Mouse (Mus musculus) layer of hippocampus, adult 18-20 months (tissue): ENCODE measurements around the gene Spink4. TPM values are rescaled to one million over a fixed set of nuclear protein-coding genes. Genes with fewer than 3 reads are reported as not detected.
A peak's percentile ranks its signal among the peaks of the same experiment; 100 is the strongest.

Experiments
- DNase-seq, 2 experiments: peaks; one replicate each; pipeline ENCODE4 v3.0.0; 2022; ENCODE audit warnings: low spot score in 2 of 2
- long read RNA-seq: library from polyadenylated mRNA; stranded (forward); transcript quantifications from one replicate; pipeline ENCODE4 v2.0.0, GENCODE M21; 2021
- total RNA-seq, 2 experiments: library from RNA; stranded (reverse); gene quantifications; 2 replicates each; pipeline ENCODE4 v1.2.3; 2021

Gene Spink4
- not detected for total RNA-seq
- long read RNA-seq: 0 reads

DNA sequence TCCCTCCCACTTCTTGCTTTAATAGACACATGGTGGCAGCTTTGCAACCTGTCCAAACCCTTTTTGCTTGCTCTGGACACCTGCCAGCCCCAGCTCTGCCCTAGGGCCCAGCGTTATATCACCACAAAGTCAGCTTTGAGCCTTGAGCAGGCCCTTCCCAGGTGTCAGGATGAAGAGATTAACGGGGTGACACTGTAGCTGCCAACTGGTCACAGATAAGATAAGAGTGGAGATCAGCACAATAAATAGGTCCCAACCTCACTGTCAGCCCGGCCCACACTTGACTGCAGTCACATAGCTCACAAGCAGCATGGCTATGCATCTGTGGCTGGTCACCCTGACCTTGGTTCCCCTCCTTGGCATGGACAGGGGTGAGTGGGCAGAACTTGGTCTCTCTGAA is at the start of gene Spink4:
Gene Spink4 (plus strand): TSS at position 268 of the 400 bp plus-strand sequence.
- DNase-seq: no peak

DNA sequence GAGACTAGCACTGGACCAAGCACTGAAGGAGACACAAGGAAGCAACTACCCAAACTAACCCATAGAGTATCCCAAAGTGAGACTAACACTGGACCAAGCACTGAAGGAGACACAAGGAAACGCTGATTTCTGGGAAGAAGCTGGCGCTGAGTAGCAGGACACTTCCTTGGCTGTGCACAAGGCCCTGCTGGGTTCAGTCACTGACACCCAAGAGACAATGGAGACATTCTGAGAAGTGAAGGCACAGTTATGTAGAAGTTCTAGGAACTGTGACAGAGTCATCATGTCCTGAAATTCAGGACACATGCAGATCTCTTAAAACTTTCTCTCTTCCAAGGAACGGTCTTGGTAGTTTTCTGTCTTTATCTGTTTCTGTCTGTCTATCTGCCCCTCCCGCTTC is 49.6 kb upstream of the Spink4 start:
- DNase-seq: no peak

DNA sequence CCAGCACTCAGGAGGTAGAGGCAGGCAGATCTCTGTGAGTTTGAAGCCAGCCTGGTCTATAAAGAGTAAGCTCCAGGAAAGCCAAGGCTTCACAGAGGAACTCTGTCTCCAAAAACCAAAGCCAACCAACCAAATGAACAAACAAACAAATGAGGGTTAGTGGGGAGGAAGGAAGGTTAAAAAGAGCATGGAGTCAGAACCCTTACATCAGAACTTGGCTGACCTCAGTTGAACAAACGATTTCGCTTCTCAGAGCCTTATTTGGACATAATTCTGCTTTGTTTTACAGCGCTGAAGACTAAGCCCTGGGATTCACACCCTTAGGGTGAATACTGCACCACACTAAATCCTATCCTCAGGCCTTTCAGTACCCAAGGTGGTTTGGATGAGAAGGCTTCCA is 47.7 kb upstream of the Spink4 start:
- DNase-seq: no peak

GRCm38 (mm10) chr4:40873320-40873719 is 46.5 kb upstream of the Spink4 start:
- DNase-seq: no peak

GRCm38 (mm10) chr4:40874151-40874600 is 45.7 kb upstream of the Spink4 start:
- DNase-seq: peak in 1 of 2 experiments; percentile 40

DNA sequence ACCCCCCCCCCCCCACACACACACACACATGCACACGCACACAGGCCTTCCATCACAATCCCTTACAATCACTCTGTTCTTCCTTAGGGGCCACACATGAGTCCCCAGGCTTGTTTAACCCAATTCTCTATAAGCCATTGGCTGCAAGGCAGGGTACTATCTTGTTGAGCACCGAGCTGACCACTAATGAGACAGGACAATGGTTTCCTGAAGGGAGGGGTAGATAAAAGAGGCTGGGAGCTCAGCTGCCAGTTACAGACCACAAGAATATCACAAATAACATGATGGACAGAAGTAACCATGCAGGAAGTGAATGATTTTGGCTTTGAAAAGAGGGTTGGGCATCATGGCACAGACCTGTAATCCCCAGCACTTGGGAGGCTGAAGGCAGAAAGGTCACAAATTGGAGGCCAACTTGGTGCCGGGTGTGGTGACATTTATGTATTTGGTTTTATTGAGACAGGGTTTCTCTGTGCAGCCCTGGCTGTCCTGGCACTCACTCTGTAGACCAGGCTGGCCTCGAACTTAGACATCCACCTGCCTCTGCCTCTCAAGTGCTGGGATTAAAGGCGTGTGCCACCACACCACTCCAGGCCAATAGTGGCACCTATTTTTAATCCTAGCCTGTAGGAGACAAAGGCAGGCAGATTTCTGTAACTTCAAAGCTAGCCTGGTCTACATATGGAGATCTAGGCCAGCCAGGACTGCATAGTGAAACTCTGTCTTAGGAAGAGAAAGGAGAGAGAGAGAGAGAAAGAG is 44.9 kb upstream of the Spink4 start:
- no peak for DNase-seq

DNA sequence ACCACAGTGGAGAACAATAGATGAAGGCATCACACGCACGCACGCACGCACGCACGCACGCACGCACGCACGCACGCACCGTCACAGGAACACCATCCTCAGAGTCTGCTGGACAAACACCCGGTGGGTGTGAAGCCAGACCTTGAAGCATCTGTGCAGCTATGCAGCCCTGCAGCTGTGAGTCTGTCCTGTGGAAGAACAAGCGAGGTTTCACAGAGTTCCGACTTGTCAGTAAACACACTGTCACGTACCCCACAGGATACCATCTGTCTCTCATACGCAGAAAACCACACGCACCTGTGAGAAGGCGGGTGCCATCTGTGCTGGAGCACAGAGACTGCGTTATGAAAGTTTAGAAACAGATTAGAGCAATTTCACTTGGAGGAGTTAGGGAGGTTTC is 44.0 kb upstream of the Spink4 start:
- peak; percentile 89 to 95 for DNase-seq

DNA sequence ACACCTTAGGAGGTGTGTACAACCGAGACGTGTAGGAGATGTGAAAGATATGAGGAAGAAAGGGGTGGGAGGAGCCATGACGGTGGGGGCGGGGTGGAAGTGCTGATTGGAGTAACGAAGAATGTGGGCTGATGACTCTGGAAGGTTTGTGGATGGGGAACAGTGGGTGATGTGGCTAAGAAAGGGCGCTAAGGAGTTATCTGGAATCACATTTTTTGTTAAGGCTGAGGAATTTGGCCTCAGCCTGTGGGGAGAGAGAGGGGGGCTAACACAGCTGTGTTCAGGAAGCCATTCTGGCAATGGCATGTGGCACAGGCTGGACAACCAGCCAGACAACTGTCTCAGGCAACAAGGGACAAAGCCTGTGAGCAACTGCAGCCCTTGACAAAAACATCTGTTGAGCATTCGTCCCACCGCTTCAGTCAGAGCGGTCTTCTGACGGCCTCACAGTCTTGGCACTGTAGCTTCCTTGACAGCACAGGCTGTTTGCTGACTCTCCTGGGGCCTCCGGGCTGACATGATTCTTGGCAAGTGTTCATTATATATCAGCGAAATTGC is 43.0 kb upstream of the Spink4 start:
- no peak for DNase-seq

DNA sequence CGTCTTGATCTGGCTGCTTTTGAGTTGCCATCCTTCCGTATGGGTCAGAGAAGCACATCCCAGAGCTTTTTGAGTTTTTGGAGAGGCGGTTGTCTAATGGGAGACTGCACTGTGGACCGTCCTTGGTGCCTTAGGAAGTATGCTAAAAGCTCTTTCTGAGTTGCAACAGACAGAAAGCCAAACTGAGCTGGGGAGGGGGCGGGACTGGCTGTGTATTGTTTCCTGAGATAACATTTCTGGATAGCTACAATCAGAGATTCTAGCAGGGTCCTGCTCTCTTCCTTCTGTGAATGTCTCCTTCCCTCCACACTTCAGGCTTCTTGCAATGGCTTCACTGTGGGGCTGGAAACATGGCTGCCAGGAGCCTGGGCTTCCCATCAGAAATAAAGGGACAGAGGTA is 42.3 kb upstream of the Spink4 start:
- DNase-seq: no peak

DNA sequence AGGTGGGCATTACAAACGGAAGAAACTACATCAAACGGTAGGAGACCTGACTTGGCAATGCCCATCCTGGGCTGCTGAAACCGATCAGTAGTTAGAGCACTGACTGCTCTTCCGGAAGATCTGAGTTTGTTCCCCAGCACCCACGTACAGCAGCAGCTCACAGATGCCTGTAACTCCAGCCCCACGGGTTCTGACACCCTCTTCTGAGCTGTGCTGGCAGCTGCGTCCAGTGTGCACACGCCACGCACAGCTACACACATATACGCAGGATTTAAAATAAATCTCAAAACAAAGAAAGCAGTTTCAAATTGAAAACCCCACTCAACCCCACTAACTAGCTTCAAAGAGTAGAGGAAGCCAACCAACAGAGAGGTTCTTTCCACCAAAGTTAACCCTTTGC is 36.7 kb upstream of the Spink4 start:
- DNase-seq: no peak

DNA sequence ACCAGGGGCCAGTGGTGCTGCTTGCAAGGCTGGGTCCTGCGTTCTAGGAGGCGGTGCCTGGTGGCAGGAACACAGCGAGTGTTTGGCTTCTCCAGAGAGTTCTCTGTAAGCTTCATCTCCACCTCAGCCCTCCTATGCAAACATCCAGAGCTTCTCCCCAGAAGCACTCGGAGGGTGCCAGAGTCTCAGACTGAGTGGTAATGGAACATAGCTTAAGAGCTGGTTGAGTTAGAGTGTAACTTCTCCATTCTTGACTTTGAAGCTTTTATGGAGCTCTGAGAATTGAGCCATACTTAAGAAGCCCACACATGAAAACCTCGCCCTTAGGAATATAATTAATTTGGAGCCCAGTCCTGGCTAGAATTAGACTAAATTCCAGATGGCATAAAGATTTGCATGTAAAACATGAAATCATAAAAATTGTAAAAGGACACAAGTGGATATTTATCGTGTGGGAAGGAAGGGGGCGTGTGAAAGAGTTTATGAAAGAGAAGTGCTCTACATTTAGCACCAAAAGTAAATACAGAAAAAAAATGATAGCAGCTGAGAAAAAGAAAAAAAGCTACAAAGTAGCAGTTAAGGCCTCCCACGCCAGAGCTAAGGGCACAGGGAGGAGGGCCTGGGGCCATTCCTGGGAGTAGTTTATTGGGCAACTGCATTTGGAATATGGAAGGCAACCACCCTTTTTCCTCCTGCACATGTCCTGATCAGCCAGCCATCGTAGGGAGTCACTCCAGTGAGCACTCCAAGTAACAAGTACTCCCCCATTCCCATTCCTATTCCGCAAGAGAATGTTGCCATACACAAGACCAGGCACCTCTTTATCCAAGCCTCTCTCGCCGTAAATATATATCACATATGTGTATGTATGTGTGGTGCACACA is 35.3 kb upstream of the Spink4 start:
- peak; percentile 9 to 74 for DNase-seq

- peak; percentile 35 to 77 for DNase-seq
Measured at GRCm38 (mm10) chr4:40885166-40885525, 34.7 kb upstream of the Spink4 start.

- no peak for DNase-seq
Measured at GRCm38 (mm10) chr4:40885883-40886282, 34.0 kb upstream of the Spink4 start.

DNA sequence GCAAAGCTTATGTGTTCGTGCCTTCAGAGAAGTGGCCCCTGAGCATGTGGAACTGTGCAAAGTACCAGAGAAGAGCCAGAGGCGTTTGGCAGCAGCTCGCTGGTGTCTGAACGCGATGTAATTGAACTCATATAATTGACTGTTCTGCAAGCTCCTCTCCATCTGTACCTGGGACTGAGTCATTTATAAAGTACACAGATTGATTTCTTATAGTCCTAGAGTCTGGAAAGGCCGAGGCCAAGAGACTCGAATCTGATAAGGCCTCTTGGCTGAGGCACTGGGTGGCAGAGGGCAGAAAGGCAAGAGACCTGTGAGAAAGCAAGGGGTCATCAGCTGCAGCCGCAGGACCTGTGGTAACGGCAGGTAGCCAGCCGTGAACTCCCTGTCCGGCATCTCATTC is 31.0 kb upstream of the Spink4 start:
- DNase-seq: no peak

DNA sequence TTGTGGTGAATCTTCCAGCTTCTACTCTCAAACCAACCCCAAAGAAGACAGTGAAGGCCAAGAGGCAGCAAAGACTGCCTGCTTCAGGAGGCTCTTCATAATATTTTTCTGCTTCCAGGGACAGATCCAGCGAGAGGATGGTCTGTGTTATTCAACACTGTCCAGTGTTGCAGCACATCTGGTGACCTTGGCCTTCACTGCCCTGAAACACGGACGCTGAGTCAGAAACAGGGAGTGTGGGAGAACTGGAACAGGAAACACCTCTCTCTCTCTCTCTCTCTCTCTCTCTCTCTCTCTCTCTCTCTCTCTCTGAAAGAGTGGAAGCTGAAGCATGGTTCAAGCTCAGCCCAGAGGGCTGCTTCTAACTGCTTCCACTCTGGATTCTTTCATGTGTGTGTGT is 30.6 kb upstream of the Spink4 start:
- DNase-seq: no peak

GRCm38 (mm10) chr4:40889983-40890382 is 29.9 kb upstream of the Spink4 start:
- no peak for DNase-seq

GRCm38 (mm10) chr4:40891206-40891605 is 28.6 kb upstream of the Spink4 start:
- no peak for DNase-seq

DNA sequence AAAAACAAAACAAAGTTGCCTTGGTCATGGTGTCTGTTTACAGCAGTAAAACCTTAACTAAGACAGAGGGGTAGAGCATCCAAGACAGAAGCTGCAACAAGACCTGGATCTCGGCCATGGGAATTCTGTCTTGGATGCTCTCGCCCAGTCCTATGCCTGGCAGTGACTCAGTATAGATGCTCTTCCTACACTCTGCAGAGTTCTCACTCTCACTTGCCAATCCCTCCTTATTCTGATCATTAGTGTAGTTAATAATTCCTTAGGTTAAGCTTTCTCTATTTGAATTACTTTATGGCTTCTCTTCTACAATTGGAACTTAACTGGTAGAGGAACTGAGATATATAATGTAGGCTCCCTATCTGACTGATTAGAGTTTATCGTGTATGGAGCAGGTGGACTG is 24.7 kb upstream of the Spink4 start:
- no peak for DNase-seq

DNA sequence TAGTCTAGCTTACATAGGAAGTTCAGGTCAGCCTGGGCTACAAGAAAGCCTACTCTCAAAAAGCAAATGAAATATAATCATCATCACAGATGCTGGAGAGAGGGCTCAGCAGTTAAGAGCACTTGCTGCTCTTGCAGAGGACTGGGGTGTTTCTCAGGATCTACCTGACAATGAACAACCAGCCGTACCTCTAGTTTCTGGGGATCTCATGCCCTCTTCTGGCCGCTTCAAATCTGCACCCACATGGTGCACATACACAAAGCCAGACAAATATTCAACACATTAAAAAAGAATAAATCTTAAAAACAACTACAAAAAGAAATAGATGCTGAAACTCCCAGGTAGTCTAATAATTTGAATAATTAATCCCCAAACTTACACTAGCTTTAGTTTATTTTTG is 24.2 kb upstream of the Spink4 start:
- DNase-seq: no peak

- no peak for DNase-seq
Measured at GRCm38 (mm10) chr4:40898476-40899044, 21.3 kb upstream of the Spink4 start.

GRCm38 (mm10) chr4:40899264-40899663 is 20.6 kb upstream of the Spink4 start:
- DNase-seq: no peak

GRCm38 (mm10) chr4:40900071-40900470 is 19.8 kb upstream of the Spink4 start:
- no peak for DNase-seq
